Mouse (Mus musculus) MEL (cell line): ENCODE results near the gene Odf3b. TPM values are rescaled to one million over a fixed set of nuclear protein-coding genes. Genes with fewer than 3 reads are reported as not detected.
A peak's percentile ranks its signal among the peaks of the same experiment; 100 is the strongest.

Source experiments
- DNase-seq: peaks from one replicate; pipeline ENCODE4 v3.0.0; 2011; ENCODE audit warnings: low read depth, low spot score
- H3K27ac ChIP-seq: 2 replicates; pipeline ENCODE4 v1.5.1; 2012; ENCODE audit warnings: low read depth, mild to moderate bottlenecking, control low read depth, low read length, moderate library complexity; ENCODE audit not compliant: control insufficient read depth
- H3K27me3 ChIP-seq, 2 experiments: fragments of 150-350 bp in 1 of 2; sonication (generic) in 1 of 2; 2 replicates each; pipeline ENCODE4 v1.6.1; 2012; ENCODE audit warnings: low read length in 2 of 2, mild to moderate bottlenecking in 2 of 2, improper control_type of control experiment in 1 of 2, moderate library complexity in 1 of 2; ENCODE audit not compliant: insufficient read depth in 2 of 2, control insufficient read depth in 1 of 2
- H3K36me3 ChIP-seq, 2 experiments: 2 replicates each; pipeline ENCODE4 v1.6.1; 2012 to 2014; ENCODE audit warnings: low read length in 2 of 2, improper control_type of control experiment in 1 of 2, inconsistent platforms in 1 of 2, mild to moderate bottlenecking in 1 of 2; ENCODE audit not compliant: insufficient read depth in 2 of 2, control insufficient read depth in 1 of 2
- H3K4me1 ChIP-seq, 2 experiments: fragments of 150-350 bp in 1 of 2; sonication (generic) in 1 of 2; 2 replicates each; pipeline ENCODE4 v1.6.1; 2012; ENCODE audit warnings: low read length in 2 of 2, improper control_type of control experiment in 1 of 2, mild to moderate bottlenecking in 1 of 2; ENCODE audit not compliant: insufficient read depth in 2 of 2, control insufficient read depth in 1 of 2
- H3K4me3 ChIP-seq, 2 experiments: fragments of 150-350 bp in 1 of 2; sonication (generic) in 1 of 2; 2 replicates each; pipeline ENCODE4 v1.5.1; 2012; ENCODE audit warnings: low read depth in 2 of 2, low read length in 2 of 2, mild to moderate bottlenecking in 2 of 2, moderate library complexity in 2 of 2, control low read depth in 1 of 2, improper control_type of control experiment in 1 of 2; ENCODE audit not compliant: control insufficient read depth in 1 of 2, insufficient read depth in 1 of 2
- H3K79me2 ChIP-seq: 2 replicates; pipeline ENCODE4 v1.6.1; 2012; ENCODE audit warnings: mild to moderate bottlenecking, low read length, moderate library complexity; ENCODE audit not compliant: control insufficient read depth, poor library complexity, insufficient read depth
- H3K9ac ChIP-seq: 2 replicates; pipeline ENCODE4 v1.6.1; 2012; ENCODE audit warnings: low read depth, mild to moderate bottlenecking, control low read depth, low read length, moderate library complexity; ENCODE audit not compliant: control insufficient read depth, poor library complexity, severe bottlenecking
- H3K9me3 ChIP-seq: fragments of 150-350 bp; sonication (generic); replicated peaks from 2 replicates; pipeline ENCODE4 v1.6.1; 2012; ENCODE audit warnings: mild to moderate bottlenecking, low read length, improper control_type of control experiment, moderate library complexity; ENCODE audit not compliant: insufficient read depth
- EP300 ChIP-seq, 2 experiments: IDR thresholded peaks; 2 replicates each; pipeline ENCODE4 v1.6.1; 2011; ENCODE audit warnings: improper control_type of control experiment in 2 of 2, low read length in 2 of 2, low read depth in 1 of 2, mild to moderate bottlenecking in 1 of 2
- JUND ChIP-seq: IDR thresholded peaks from 2 replicates; pipeline ENCODE4 v1.6.1; 2011; ENCODE audit warnings: low read depth, mild to moderate bottlenecking, improper control_type of control experiment, low read length
- MAFK ChIP-seq: IDR thresholded peaks from 2 replicates; pipeline ENCODE4 v1.6.1; 2011; ENCODE audit warnings: low read depth, mild to moderate bottlenecking, low read length, improper control_type of control experiment, borderline replicate concordance
- MYB ChIP-seq: IDR thresholded peaks from 2 replicates; pipeline ENCODE4 v1.6.1; 2011; ENCODE audit warnings: mild to moderate bottlenecking, low read depth, low read length, improper control_type of control experiment
- SMC3 ChIP-seq: IDR thresholded peaks from 2 replicates; pipeline ENCODE4 v1.6.1; 2011; ENCODE audit warnings: low read depth, low read length, improper control_type of control experiment
- ZC3H11A ChIP-seq: IDR thresholded peaks from 2 replicates; pipeline ENCODE4 v1.6.1; 2012; ENCODE audit warnings: low read depth, mild to moderate bottlenecking, inconsistent platforms, low read length, improper control_type of control experiment
- ZMIZ1 ChIP-seq: IDR thresholded peaks from 2 replicates; pipeline ENCODE4 v1.6.1; 2012; ENCODE audit warnings: low read depth, mild to moderate bottlenecking, inconsistent platforms, low read length, improper control_type of control experiment, moderate library complexity
- polyA plus RNA-seq, 2 experiments: library from polyadenylated mRNA; stranded (reverse) in 1 of 2; unstranded in 1 of 2; fragments of >175 nt in 1 of 2; fragments of >200 nt in 1 of 2; gene quantifications; 2 replicates each; pipeline versions ENCODE4 v1.2.1 to v1.2.4; 2012; ENCODE audit warnings: low replicate concordance in 2 of 2, low read depth in 1 of 2; ENCODE audit not compliant: insufficient read length in 2 of 2, insufficient read depth in 1 of 2, missing spikeins in 1 of 2
- total RNA-seq: library from RNA; depleted of rRNA; stranded (reverse); fragments of 300-350 nt; gene quantifications from 2 replicates; pipeline ENCODE4 v1.2.3, GENCODE M21; 2012

Gene Odf3b
- total and polyA plus RNA-seq, 3 experiments = not detected

- peaks cover 20% of the 10 kb centered on the region for H3K79me2 ChIP-seq
These were observed 3.0 kb downstream of the Odf3b start for GRCm38 (mm10) chr15:89376040-89376439.

DNA sequence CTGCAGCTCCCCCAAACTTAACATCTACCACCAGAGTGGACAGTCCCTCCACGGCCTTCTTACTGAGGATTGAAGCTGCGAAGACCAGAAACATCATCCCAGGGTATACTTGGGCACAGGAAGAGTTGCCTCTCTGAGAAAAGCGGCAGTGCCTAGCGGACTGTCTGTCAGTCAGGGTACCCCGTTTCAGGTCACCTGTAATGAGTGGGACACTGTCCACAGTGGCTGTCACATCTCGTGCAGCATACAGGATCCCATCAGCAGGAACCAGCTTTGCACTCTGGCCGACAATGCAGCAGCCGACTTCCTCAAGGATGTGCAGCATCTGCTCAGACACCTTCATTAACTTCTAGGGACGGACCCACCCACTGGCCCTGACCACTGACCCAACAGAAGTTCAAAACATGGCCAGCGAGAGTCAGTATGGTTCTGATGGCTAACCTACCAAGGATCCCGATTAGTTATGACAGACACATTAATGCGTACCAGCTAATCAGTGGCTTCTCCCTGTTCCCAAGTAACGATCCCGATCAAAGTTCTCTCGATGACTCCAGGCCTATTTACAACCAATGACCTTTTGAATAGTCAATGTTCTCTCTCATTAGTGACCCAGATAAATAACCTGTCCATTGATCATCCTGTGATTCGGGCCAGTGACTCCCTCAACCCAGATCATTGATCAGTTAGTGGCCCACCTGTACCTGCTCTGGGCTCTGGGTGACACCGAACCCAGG lies 4.1 kb downstream of the Odf3b start:
- H3K36me3 ChIP-seq = peaks cover 5 to 9% of the 10 kb centered on the region in 2 experiments; a peak in 3 of 4 replicates
- H3K27me3 ChIP-seq = no peaks in the 10 kb centered on the region
- H3K79me2 ChIP-seq = peaks cover 20% of the 10 kb centered on the region
- H3K27ac ChIP-seq = no peak overlapping the region
- DNase-seq = no peak
- peaks cover 0 to 8% of the 10 kb centered on the region in 2 experiments; a peak in 1 of 4 replicates for H3K4me1 ChIP-seq
- no peak overlapping the region for H3K9ac ChIP-seq
- H3K4me3 ChIP-seq = no peak overlapping the region
- TF ChIP-seq JUND (no peak), ZC3H11A (no peak), SMC3 (no peak)
- H3K9me3 ChIP-seq = no peaks in the 10 kb centered on the region

More at GRCm38 (mm10) chr15:89376040-89376439, 3.0 kb downstream of the Odf3b start:
- Histone ChIP-seq H3K4me1 (peaks cover 0 to 11% of the 10 kb centered on the region in 2 experiments; a peak in 1 of 4 replicates), H3K27me3 (no peaks in the 10 kb centered on the region), H3K36me3 (peaks cover 5 to 10% of the 10 kb centered on the region in 2 experiments; a peak in 3 of 4 replicates), H3K27ac (no peak overlapping the region), H3K9ac (no peak overlapping the region), H3K4me3 (no peak overlapping the region), H3K9me3 (no peaks in the 10 kb centered on the region)
- TF ChIP-seq EP300 (IDR thresholded peaks at IDR 0.05; ENCODE audit: low read depth in 1 of 2, low read length in 2 of 2) = no peak
- DNase-seq = no peak

DNA sequence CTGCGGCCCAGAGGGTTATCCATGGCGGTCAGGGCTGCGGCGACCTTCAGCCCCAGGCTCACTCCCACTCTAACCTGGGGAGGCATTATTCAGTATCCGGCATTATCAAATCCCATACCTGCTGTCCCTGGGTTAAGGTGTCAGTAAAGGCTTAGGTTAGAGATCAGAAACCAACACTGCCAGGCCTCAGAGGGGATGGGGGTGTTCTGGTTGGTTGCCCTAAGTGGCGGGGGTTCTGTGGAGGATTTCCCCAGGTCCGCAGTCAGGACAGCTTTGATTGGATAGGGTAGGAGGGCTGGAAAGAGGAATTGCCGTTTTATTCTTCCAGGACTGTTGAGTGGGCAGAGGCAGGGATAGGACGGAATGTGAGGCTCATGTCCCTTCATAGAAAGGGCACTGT lies 4.7 kb downstream of the Odf3b start:
- Histone ChIP-seq H3K27ac (no peak overlapping the region), H3K9me3 (no peaks in the 10 kb centered on the region), H3K27me3 (no peaks in the 10 kb centered on the region), H3K4me1 (peaks cover 0 to 8% of the 10 kb centered on the region in 2 experiments; a peak in 1 of 4 replicates), H3K9ac (peak overlapping the region; percentile 90), H3K79me2 (peaks cover 20% of the 10 kb centered on the region), H3K4me3 (peak overlapping the region; percentile 63 to 76), H3K36me3 (peaks cover 5% of the 10 kb centered on the region in 2 experiments; a peak in 3 of 4 replicates)
- TF ChIP-seq ZMIZ1 (no peak), MYB (no peak), MAFK (no peak)
- DNase-seq = no peak
